In genomic region chr13:37833500-37833899, GRCm38 (mm10) we compare ENCODE assay signal across 9 mouse cellular contexts. TPM values are rescaled to one million over a fixed set of nuclear protein-coding genes. Genes with fewer than 3 reads are reported as not detected.
A peak's percentile ranks its signal among the peaks of the same experiment; 100 is the strongest.
DNase-seq lines count a peak whose midpoint lies in the region; ATAC-seq and TF ChIP-seq lines count a peak whose summit lies in the region.
"Had no signal": no experiment of that assay in that cellular context is flagged by ENCODE, and none has a peak within 500 bp of the region (broad histone marks: within the 10 kb centered on the region; RNA-seq: fewer than 3 reads in every experiment).

No protein-coding gene starts in this region.

- WGBS in heart, embryonic 15.5 days, result 74% methylated on average over 8 of the region's 8 CpGs
- 32% methylated on average over 8 of the region's 8 CpGs for WGBS in small intestine, adult 2 months

- no peak for TF ChIP-seq POLR2A in small intestine, adult 2 months (IDR thresholded peaks at IDR 0.05; ENCODE audit: low read depth, low read length)

- H3K27me3 ChIP-seq in heart, embryonic 15.5 days, result no peaks in the 10 kb centered on the region
- no peaks in the 10 kb centered on the region for H3K27me3 ChIP-seq in small intestine, adult 2 months (ENCODE audit: control insufficient read depth, insufficient read depth, low read length)

- no peaks in the 10 kb centered on the region for H3K9me3 ChIP-seq in heart, embryonic 15.5 days (replicated peaks)

- DNase-seq in heart, adult 9 months (ENCODE audit: low spot score in 2 of 2), result no peak
- peak; percentile 64 to 74 for DNase-seq in lung, adult 18-20 months
- no peak for DNase-seq in thymus, postnatal 25 days
- no peak for DNase-seq in retina, postnatal 1 day
- no peak for DNase-seq in cerebellum, adult 11 months
- DNase-seq: adrenal gland, adult 8-10 months had no signal

- no peak for ATAC-seq in heart, embryonic 15.5 days (replicated peaks; ENCODE audit: insufficient number of reproducible peaks, insufficient read depth, low FRiP score, low read depth)

- no peaks in the 10 kb centered on the region for H3K36me3 ChIP-seq in heart, embryonic 15.5 days
- no peaks in the 10 kb centered on the region for H3K36me3 ChIP-seq in small intestine, adult 2 months (ENCODE audit: control insufficient read depth, insufficient read depth, low read length)

- TF ChIP-seq CTCF in small intestine, adult 2 months (IDR thresholded peaks at IDR 0.05; ENCODE audit: extremely low read depth, insufficient read length, insufficient replicate concordance, low read depth, low read length), result no peak

- no peak overlapping the region for H3K4me3 ChIP-seq in heart, embryonic 15.5 days
- H3K4me3 ChIP-seq in brown adipose tissue, adult 24 weeks (ENCODE audit: insufficient read depth, low read depth, low read length), result no peak overlapping the region
- no peak overlapping the region for H3K4me3 ChIP-seq in small intestine, adult 2 months (ENCODE audit: low read depth, low read length)

- H3K4me2 ChIP-seq in heart, embryonic 15.5 days, result no peak overlapping the region

- peaks cover 54% of the 10 kb centered on the region for H3K4me1 ChIP-seq in heart, embryonic 15.5 days (replicated peaks)
- H3K4me1 ChIP-seq in brown adipose tissue, adult 24 weeks (ENCODE audit: control insufficient read depth, insufficient read depth, insufficient read length, low read length), result peaks cover 22% of the 10 kb centered on the region
- H3K4me1 ChIP-seq in small intestine, adult 2 months (ENCODE audit: control insufficient read depth, insufficient read depth, insufficient read length, low read length), result peaks cover 18% of the 10 kb centered on the region

- 0 out of 2 replicates have a peak overlapping the region, but pooled peaks have one; percentile 35 for H3K27ac ChIP-seq in heart, embryonic 15.5 days
- peak overlapping the region; percentile 0 for H3K27ac ChIP-seq in brown adipose tissue, adult 24 weeks (replicated peaks; ENCODE audit: low read depth, low read length)
- H3K27ac ChIP-seq in small intestine, adult 2 months (ENCODE audit: insufficient read depth, low read depth, low read length), result 0 out of 2 replicates have a peak overlapping the region, but pooled peaks have one; percentile 38

- H3K9ac ChIP-seq in heart, embryonic 15.5 days, result no peak overlapping the region

RNA-seq across cellular contexts. Expression of gene Rreb1, which starts 55.3 kb away (rescaled TPM):
- 9.7 and 12.2 TPM in 2 replicates for polyA plus RNA-seq in heart, embryonic 15.5 days (2015; fragmentation: Nextera tagmentation; extraction: Ambion mirVana)
- polyA plus RNA-seq in brown adipose tissue, adult 24 weeks (2012; ENCODE audit: insufficient read depth, insufficient read length, missing spikeins), result 17.0 and 43.1 TPM in 2 replicates
- polyA plus RNA-seq in small intestine, adult 2 months (2012; rRNA removed), result 16.7 and 28.2 TPM in 2 replicates

Comparison
In these comparisons a context has a peak if more than half of its experiments do, and no peak if none do; other contexts are left out.
1. DNase-seq: peak in lung, adult 18-20 months (2 of 2); none in heart, adult 9 months (0 of 2), thymus, postnatal 25 days (single experiment), retina, postnatal 1 day (single experiment) and cerebellum, adult 11 months (single experiment).
2. Peak in every context shown above with its lines, with median percentiles within 50 percentile points of each other: H3K27ac ChIP-seq.